Mouse (Mus musculus) heart, embryonic 10.5 days (tissue): ENCODE data around the gene Gm20388. TPM values are rescaled to one million over a fixed set of nuclear protein-coding genes. Genes with fewer than 3 reads are reported as not detected.
"Not testable (repeated sequence)": the region's sequence is repeated elsewhere in the genome, so short reads cannot be mapped to it uniquely, and the experiment has no call there.

Source experiments
- DNase-seq: peaks from one replicate; pipeline ENCODE4 v3.0.0-alpha.2; 2017; ENCODE audit warnings: low spot score
- H3K27ac ChIP-seq: fragments of 300-500 bp; sonication (generic); 2 replicates; pipeline ENCODE4 v1.5.1; 2016; ENCODE audit warnings: mild to moderate bottlenecking
- H3K27me3 ChIP-seq: fragments of 300-500 bp; sonication (generic); 2 replicates; pipeline ENCODE4 v1.6.1; 2016; ENCODE audit warnings: mild to moderate bottlenecking; ENCODE audit not compliant: poor library complexity, insufficient read depth, severe bottlenecking
- H3K36me3 ChIP-seq: fragments of 300-500 bp; sonication (generic); 2 replicates; pipeline ENCODE4 v1.6.1; 2016; ENCODE audit warnings: mild to moderate bottlenecking, moderate library complexity
- H3K4me1 ChIP-seq: fragments of 300-500 bp; sonication (generic); 2 replicates; pipeline ENCODE4 v1.6.1; 2016; ENCODE audit warnings: mild to moderate bottlenecking
- H3K4me3 ChIP-seq: fragments of 300-500 bp; sonication (generic); 2 replicates; pipeline ENCODE4 v1.5.1; 2016; ENCODE audit warnings: mild to moderate bottlenecking, moderate library complexity
- H3K9me3 ChIP-seq: fragments of 300-500 bp; sonication (generic); 2 replicates; pipeline ENCODE4 v1.6.1; 2016; ENCODE audit warnings: mild to moderate bottlenecking, moderate library complexity
- WGBS: fragments of 180-500 bp; shearing (Covaris S2); methylation state at CpG from one replicate; pipeline ENCODE4 v1.1.7; 2016; 5-methylcytosine and 5-hydroxymethylcytosine counted together
- polyA plus RNA-seq: library from polyadenylated mRNA; unstranded; fragments of >200 nt; fragmentation: Nextera tagmentation; extraction: Ambion mirVana; gene quantifications from 2 replicates; pipeline ENCODE4 v1.2.1, GENCODE M21; 2016

The Gm20388 gene
- polyA plus RNA-seq, 1 experiment from 2014 or later = 4.5 TPM

- no peak for DNase-seq
- H3K27ac ChIP-seq = peak within 1 kb of the TSS; percentile 98
- H3K4me3 ChIP-seq = peak within 1 kb of the TSS; percentile 92
- no peaks in the 10 kb centered on the region for H3K27me3 ChIP-seq
- H3K9me3 ChIP-seq = no peaks in the 10 kb centered on the region
- H3K36me3 ChIP-seq = peaks cover 48% of the 10 kb centered on the region
- under 1% methylated on average over 45 of the region's 51 CpGs for WGBS
- H3K4me1 ChIP-seq = peaks cover 41% of the 10 kb centered on the region
Measured at GRCm38 (mm10) chr8:120668374-120668905, 757.8 kb downstream of the Gm20388 start, which contains the start of gene Emc8. TSS of gene Emc8 (minus strand) at chr8:120668573.

GRCm38 (mm10) chr8:120671775-120672174, 761.1 kb downstream of the Gm20388 start:
- Histone ChIP-seq H3K36me3 (peaks cover 54% of the 10 kb centered on the region), H3K27me3 (no peaks in the 10 kb centered on the region), H3K27ac (no peak overlapping the region), H3K4me3 (no peak overlapping the region), H3K4me1 (peaks cover 12% of the 10 kb centered on the region), H3K9me3 (no peaks in the 10 kb centered on the region)
- DNase-seq = no peak
- 80% methylated on average over 6 of the region's 6 CpGs for WGBS

- DNase-seq = no peak
- Histone ChIP-seq H3K36me3 (peaks cover 58% of the 10 kb centered on the region), H3K27ac (no peak overlapping the region), H3K4me3 (no peak overlapping the region), H3K27me3 (no peaks in the 10 kb centered on the region), H3K9me3 (no peaks in the 10 kb centered on the region), H3K4me1 (peaks cover 8% of the 10 kb centered on the region)
- 86% methylated on average over 16 of the region's 16 CpGs for WGBS
Measured at GRCm38 (mm10) chr8:120672626-120673229, 762.1 kb downstream of the Gm20388 start.

- Histone ChIP-seq H3K4me3 (no peak overlapping the region), H3K36me3 (peaks cover 58% of the 10 kb centered on the region), H3K9me3 (no peaks in the 10 kb centered on the region), H3K27me3 (no peaks in the 10 kb centered on the region), H3K27ac (no peak overlapping the region), H3K4me1 (peaks cover 8% of the 10 kb centered on the region)
- DNase-seq = no peak
- 93% methylated on average over 7 of the region's 7 CpGs for WGBS
Measured at GRCm38 (mm10) chr8:120673298-120673697, 762.7 kb downstream of the Gm20388 start.

- no peak for DNase-seq
Measured at GRCm38 (mm10) chr8:120675718-120676117, 765.1 kb downstream of the Gm20388 start.

GRCm38 (mm10) chr8:120678447-120678846, 767.8 kb downstream of the Gm20388 start:
- peaks cover 7% of the 10 kb centered on the region for H3K4me1 ChIP-seq
- DNase-seq = peak; percentile 90
- 12% methylated on average over 10 of the region's 10 CpGs for WGBS
- H3K36me3 ChIP-seq = peaks cover 21% of the 10 kb centered on the region
- no peak overlapping the region for H3K4me3 ChIP-seq
- H3K27me3 ChIP-seq = peaks cover 19% of the 10 kb centered on the region
- no peak overlapping the region for H3K27ac ChIP-seq
- no peaks in the 10 kb centered on the region for H3K9me3 ChIP-seq

More at GRCm38 (mm10) chr8:120675718-120676117, 765.1 kb downstream of the Gm20388 start:
- Histone ChIP-seq H3K9me3 (no peaks in the 10 kb centered on the region), H3K4me1 (peaks cover 7% of the 10 kb centered on the region), H3K27me3 (peaks cover 5% of the 10 kb centered on the region; the same call in 1 of the 2 replicates), H3K4me3 (no peak overlapping the region), H3K27ac (no peak overlapping the region), H3K36me3 (peaks cover 48% of the 10 kb centered on the region)
- 74% methylated on average over 8 of the region's 8 CpGs for WGBS

- H3K36me3 ChIP-seq = peaks cover 12% of the 10 kb centered on the region; the same call in 1 of the 2 replicates
- WGBS = 32% methylated on average over 11 of the region's 11 CpGs
- H3K9me3 ChIP-seq = no peaks in the 10 kb centered on the region
- H3K27me3 ChIP-seq = peaks cover 25% of the 10 kb centered on the region
- DNase-seq = no peak
- H3K4me3 ChIP-seq = no peak overlapping the region
- no peak overlapping the region for H3K27ac ChIP-seq
- peaks cover 8% of the 10 kb centered on the region for H3K4me1 ChIP-seq
Measured at GRCm38 (mm10) chr8:120679629-120680387, 769.2 kb downstream of the Gm20388 start.

- not testable (repeated sequence) for H3K9me3 ChIP-seq, H3K27ac ChIP-seq, H3K4me3 ChIP-seq, DNase-seq, H3K36me3 ChIP-seq
- H3K27me3 ChIP-seq = peaks cover 30% of the 10 kb centered on the region
- WGBS = 54% methylated on average over 7 of the region's 7 CpGs
- H3K4me1 ChIP-seq = peaks cover 12% of the 10 kb centered on the region
Measured at GRCm38 (mm10) chr8:120680405-120680804, 769.8 kb downstream of the Gm20388 start.

- H3K4me3 ChIP-seq = no peak overlapping the region
- H3K9me3 ChIP-seq = no peaks in the 10 kb centered on the region
- no peak overlapping the region for H3K27ac ChIP-seq
- H3K27me3 ChIP-seq = peaks cover 37% of the 10 kb centered on the region
- 78% methylated on average over 10 of the region's 10 CpGs for WGBS
- H3K4me1 ChIP-seq = peaks cover 13% of the 10 kb centered on the region
- H3K36me3 ChIP-seq = peaks cover 5% of the 10 kb centered on the region; the same call in 1 of the 2 replicates
- DNase-seq = no peak
Measured at GRCm38 (mm10) chr8:120681113-120681512, 770.5 kb downstream of the Gm20388 start.

GRCm38 (mm10) chr8:120683602-120684001, 773.0 kb downstream of the Gm20388 start:
- H3K27ac ChIP-seq = no peak overlapping the region
- H3K4me3 ChIP-seq = no peak overlapping the region
- 17% methylated on average over 10 of the region's 10 CpGs for WGBS
- H3K27me3 ChIP-seq = peaks cover 59% of the 10 kb centered on the region
- DNase-seq = peak; percentile 82
- H3K9me3 ChIP-seq = no peaks in the 10 kb centered on the region
- H3K4me1 ChIP-seq = peaks cover 12% of the 10 kb centered on the region
- H3K36me3 ChIP-seq = no peaks in the 10 kb centered on the region

GRCm38 (mm10) chr8:120684082-120684481, 773.4 kb downstream of the Gm20388 start:
- Histone ChIP-seq H3K4me3 (no peak overlapping the region), H3K9me3 (no peaks in the 10 kb centered on the region), H3K27me3 (peaks cover 63% of the 10 kb centered on the region), H3K4me1 (peaks cover 12% of the 10 kb centered on the region), H3K36me3 (no peaks in the 10 kb centered on the region), H3K27ac (no peak overlapping the region)
- DNase-seq = no peak
- WGBS = 62% methylated on average over 5 of the region's 5 CpGs

GRCm38 (mm10) chr8:120685097-120685496, 774.5 kb downstream of the Gm20388 start:
- Histone ChIP-seq H3K4me3 (no peak overlapping the region), H3K36me3 (no peaks in the 10 kb centered on the region), H3K27ac (no peak overlapping the region), H3K4me1 (peaks cover 8% of the 10 kb centered on the region; the same call in 1 of the 2 replicates), H3K27me3 (peaks cover 62% of the 10 kb centered on the region), H3K9me3 (no peaks in the 10 kb centered on the region)
- DNase-seq = no peak
- WGBS = 68% methylated on average over 5 of the region's 5 CpGs

GRCm38 (mm10) chr8:120685591-120685990, 775.0 kb downstream of the Gm20388 start:
- no peak for DNase-seq
- no peak overlapping the region for H3K4me3 ChIP-seq
- WGBS = 71% methylated on average over 8 of the region's 8 CpGs
- no peaks in the 10 kb centered on the region for H3K36me3 ChIP-seq
- H3K27ac ChIP-seq = no peak overlapping the region
- H3K27me3 ChIP-seq = peaks cover 67% of the 10 kb centered on the region
- no peaks in the 10 kb centered on the region for H3K9me3 ChIP-seq
- H3K4me1 ChIP-seq = peaks cover 8% of the 10 kb centered on the region; the same call in 1 of the 2 replicates
